Mouse (Mus musculus): ENCODE data around the gene Psma4. TPM values are rescaled to one million over a fixed set of nuclear protein-coding genes. Genes with fewer than 3 reads are reported as not detected.
"Not testable (repeated sequence)": the region's sequence is repeated elsewhere in the genome, so short reads cannot be mapped to it uniquely, and the experiment has no call there.

The Psma4 gene
- 100 to 1,000 TPM; 163 to 170 TPM for total RNA-seq (2021)

DNA sequence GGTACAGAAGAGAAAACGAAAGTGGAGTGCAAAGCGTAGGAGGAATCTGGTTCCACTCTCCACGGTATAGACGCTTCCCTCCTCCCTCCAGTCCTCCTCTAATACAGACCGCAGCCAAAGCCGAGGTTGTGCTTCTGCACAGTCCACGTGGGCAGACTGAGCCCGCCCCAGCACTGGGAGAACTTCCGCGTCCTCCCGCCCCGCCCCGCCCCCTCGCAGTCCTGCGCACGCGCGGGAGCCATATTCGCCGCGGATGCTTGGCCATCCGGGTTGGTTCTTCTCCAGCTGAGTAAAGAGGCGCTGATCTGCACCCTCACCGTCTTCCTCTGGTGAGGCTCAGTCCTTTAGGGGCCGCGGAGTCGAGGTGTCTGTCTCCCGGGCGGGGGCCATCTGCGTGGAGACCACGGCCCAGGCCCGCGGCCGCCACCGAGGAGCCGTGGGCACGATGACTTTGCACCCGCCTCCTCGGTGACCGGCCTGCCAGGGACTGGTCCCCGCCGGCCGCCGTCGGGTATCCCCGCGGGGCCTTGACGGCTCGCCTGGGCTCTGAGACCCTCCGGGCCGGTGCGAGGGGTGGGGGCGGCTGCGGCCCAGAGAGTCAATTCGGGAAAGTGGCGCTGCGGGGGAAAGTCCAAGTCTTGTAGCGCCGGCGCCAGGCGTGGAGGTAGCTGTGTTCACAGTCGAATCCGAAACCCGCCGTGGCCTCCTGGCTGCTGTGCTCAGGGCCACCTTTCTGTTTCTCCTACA lies at the start of gene Psma4, which contains the start of gene AY074887:
Gene Psma4, plus strand, starts transcription at position 216 of the 747 bp plus-strand sequence.
Gene AY074887, minus strand, starts transcription at position 424 of the 747 bp plus-strand sequence.
- DNase-seq, result peak; percentile 98
- intact Hi-C loops (cut with DNase I), result no loop called here

DNA sequence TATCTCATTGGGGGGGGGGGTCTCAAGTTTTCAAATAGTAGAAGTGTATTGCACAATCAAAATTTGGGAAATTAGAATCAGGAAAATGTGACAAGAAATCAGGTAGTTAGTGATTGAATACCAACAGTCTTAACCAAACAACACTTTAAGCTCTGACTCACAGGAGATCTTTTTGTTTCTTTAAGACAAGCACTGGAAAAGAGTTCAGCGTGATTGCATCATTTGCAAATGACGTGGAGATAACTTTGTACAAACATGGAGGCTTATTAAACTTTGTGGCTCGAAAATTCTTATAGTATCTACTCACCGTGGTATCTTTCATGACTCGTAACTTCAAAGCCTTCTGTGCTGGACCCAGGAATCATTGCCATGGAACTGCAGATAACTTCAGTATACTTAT lies 41.1 kb upstream of the Psma4 start:
- DNase-seq, result no peak
- intact Hi-C loops (cut with DNase I), result no loop called here

DNA sequence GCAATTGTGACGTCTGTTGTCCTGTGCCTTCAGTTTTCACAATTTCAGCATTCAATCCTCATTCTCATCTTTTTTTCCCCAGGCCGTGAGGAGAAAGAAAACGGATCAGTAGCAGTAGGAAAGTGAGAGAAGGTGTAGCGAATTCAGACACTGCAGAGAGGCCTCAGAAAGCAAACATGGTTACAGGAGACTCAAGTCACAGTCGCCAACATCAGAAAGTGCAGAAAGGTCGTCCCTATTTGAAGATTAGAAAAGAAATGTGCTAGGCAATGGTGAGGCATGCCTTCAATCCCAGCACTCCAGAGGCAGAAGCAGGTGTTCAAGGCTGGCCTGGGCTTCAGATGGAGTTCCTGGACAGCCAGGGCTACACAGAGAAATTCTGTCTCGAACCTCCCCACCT lies 35.0 kb upstream of the Psma4 start:
- DNase-seq, result no peak
- intact Hi-C loops (cut with DNase I), result no loop called here

DNA sequence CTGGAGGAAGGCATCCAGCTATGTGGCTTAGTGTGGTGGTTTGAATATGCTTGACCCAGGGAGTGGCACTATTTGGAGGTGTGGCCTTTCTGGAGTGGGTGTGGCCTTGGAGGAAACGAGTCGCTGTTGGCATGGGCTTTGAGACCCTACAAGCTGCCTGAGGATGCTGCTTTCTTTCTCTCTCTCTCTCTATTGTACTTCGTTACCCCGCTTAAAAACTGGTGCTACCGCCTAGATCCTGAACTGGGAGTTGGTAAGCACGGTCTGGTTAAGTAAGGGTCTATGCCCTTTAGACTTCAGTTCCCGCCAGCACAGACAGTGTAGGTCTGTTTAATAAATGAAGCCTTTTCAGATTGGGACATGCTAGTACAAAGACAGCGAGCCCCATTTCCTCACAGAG lies 34.2 kb upstream of the Psma4 start:
- no peak for DNase-seq
- intact Hi-C loops (cut with DNase I), result no loop called here

DNA sequence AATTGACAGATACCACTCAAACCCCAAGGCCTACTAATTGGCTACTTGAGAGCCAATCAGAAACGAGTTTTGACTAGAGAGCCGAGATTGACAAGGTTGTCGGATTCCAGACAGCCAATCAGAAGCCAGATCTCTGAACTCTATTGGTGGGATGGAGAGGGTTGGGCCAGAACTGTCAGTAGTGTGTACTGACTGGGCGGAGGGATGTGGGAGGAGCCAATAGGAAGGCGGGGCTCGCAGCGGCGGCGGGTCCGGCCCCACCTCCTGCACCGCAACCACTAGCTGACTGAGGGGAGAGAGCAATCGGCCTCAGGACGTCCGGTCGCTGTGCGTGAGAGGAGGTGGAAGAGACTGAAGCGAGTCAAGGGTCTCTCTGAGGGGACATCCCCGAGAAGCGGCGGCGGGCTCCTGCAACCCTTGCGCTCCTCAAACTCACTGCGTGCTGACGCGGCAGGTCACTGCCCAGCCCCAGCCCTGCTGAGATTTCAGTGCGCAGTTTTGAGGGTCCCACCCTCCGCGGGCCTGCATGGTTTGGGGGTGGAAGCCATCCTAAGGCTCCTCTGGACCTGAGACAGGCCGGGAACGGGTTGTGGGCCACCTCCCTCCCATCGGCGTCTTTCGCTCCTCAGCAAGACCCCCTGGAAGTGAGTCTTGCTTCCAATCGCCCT lies 33.4 kb upstream of the Psma4 start, which contains the start of gene Hykk:
Gene Hykk, plus strand, starts transcription at position 274 of the 668 bp plus-strand sequence.
- intact Hi-C loops (cut with DNase I), result no loop called here
- peak; percentile 90 for DNase-seq

DNA sequence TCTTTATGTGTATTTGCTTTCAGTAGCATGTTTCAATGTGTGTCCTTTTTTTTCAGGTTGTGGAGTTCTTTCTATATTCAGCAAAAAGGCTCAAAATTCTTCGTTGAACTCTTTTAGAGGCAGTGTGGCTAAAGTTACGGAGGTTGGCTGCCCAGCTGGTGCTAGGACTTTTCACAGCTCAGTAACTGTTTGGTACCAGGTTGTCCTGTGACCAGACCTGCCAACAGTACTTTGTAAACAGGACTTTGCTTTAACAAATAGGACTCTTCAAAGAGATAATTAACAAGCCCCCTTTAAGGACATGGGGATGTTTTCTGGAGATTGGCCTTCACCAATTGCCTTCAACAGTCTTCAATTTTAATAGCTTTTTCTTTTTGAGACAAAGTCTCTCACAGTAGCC lies 32.4 kb upstream of the Psma4 start:
- intact Hi-C loops (cut with DNase I), result no loop called here
- DNase-seq, result no peak

DNA sequence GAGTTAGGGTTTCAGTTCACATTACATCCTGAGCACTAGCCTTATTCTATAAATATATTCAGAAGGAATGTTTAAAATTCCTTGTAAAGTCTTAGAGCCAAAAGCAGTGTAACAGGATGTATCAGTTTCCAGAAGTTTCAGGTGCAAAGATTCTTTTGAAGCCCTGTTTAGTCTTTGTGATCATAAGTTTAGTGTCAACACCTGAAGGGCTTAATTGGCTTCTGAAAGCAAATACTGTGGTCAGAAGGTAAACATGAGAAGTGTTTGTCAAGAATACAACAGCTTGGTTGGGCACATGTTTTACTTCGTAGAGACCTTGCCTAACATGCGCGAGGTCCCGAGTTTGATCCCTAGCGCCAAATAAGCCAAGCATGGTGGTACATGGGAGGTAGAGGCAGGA lies 31.8 kb upstream of the Psma4 start:
- intact Hi-C loops (cut with DNase I), result no loop called here

DNA sequence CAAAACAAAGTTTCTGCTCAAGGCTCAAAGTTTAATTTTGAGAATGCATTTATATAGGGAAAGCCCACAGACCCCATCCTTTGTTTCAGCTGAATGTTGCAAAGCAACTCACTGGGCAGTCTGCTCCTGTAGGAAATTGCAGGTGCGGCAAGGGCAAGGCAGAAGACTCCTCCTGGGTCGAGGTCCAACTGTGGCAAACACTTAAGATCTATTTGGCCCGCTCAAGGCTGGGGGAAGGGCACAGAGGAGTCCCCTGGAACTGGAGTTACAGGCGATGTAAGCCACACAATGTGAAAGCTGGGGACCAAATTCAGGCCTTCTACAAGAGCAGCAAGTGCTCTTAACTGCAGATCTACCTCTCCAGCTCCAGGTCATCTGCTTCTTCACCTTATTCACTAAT lies 30.6 kb upstream of the Psma4 start:
- intact Hi-C loops (cut with DNase I), result no loop called here
- no peak for DNase-seq

More for the DNA sequence above, 31.8 kb upstream of the Psma4 start:
- no peak for DNase-seq

DNA sequence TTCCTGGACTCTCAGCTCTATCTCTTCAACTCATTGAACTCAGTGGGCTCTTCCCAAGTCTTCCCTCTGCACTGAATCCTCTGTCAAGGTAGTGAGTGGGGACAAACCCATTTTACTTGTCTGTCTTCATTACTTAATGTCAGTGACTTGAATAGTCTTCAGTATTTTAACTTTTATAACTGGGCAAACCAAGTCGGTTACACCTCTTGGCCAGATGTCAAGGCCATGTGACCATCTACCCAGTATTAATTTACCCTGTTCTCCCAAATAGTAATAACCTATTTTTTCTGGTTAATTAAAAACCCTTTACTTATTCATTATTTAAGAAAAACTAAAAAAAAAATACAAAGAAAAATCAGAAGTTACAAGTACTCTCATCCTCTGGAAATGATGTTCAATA lies 19.8 kb upstream of the Psma4 start:
- DNase-seq, result no peak
- intact Hi-C loops (cut with DNase I), result no loop called here

DNA sequence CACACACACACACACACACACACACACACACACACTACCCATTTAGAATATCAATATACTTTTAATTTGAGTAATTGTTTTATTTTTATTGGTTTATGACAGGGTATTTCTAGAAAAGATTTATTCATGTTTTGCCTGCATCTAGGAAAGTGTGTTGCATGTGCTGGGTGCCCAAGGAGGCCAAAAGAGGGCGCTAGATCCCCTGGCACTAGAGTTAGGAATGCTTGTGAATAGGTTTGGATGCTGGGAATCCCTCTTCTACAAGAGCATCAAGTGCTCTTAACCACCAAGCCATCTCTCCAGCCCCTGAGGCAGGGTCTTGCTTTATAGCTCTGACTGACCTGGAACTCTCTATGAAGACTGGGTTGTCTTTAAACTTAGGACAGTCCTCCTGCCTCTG lies 18.8 kb upstream of the Psma4 start:
- intact Hi-C loops (cut with DNase I), result no loop called here
- DNase-seq, result no peak

DNA sequence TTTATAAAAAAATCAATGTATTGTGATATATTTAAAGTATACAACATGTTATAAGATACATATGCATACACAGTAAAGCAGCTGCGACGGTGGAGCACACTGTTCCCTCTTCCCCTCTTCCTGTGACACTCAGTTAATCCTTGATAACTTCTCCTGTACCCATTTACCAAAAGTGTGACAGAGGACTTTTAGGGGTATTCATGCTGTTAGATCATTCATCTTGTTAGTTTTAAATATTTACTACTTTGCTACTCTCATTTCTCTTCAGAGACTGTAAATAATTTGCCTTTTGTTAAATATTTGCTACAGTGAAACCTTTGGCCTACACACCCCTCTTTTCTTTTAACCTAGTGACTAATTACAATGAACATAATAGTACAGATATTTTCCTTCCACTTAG lies 18.2 kb upstream of the Psma4 start:
- intact Hi-C loops (cut with DNase I), result no loop called here
- no peak for DNase-seq

DNA sequence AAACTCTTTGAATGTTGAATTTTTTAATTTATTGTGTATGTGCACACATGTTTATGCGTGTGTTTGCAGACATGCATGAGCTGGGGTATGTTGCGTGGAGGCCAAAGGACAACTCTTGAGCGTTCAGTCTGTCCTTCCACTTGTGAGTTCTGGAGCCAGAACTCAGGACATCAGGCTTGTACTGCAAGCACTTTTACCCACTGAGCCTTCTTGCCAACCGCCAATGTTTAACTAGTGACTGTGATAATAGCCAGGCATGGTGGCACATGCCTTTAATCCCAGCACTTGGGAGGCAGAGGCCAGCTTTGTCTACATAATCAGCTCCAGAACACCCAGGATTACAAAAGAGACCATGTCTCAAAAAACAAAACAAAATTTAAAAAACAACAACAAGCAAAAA lies 8.5 kb upstream of the Psma4 start:
- DNase-seq, result no peak
- intact Hi-C loops (cut with DNase I), result loop anchor here (10.0 kb wide), 1 partner anchor 173 kb away; no protein-coding TSS in a partner anchor

DNA sequence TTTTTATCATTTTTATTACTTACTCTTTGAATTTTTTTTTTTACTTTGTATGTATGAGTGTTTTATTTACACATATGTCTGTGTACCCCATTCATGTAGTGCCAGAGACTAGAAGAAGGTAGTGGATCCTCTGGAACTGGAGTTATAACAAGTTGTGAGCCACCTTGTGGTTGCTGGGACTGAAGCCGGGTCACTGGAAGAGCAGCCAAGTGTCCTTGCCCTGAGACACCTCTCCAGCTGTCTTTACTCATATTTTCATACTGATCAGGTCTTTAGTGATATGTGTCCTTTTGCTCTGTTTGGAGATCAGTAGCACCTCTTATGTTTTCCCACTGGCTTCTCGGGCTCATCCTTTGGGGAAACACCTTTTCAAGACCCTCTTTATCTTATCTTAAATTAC lies 6.1 kb upstream of the Psma4 start:
- intact Hi-C loops (cut with DNase I), result loop anchor here (10.0 kb wide), 1 partner anchor 170 kb away; no protein-coding TSS in a partner anchor
- no peak for DNase-seq

DNA sequence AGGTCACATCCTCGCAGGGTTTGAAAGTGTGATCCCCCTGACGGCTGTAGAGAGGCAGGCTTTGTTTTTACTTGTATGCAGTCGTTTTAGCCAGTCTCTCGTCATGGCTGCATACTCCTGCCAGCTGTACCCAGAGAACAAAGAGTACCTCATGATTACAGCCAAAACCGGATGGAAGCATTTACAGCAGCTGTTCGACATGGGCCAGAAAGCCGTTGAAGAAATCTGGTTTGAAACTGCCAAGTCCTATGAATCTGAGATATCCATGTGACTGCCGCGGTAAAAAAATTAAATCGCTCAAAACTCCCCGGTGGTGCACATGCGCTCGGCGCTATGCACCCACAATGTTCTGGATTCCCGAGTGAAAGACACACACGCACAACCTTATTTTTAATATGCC lies 4.3 kb upstream of the Psma4 start:
- DNase-seq, result no peak
- intact Hi-C loops (cut with DNase I), result loop anchor here (10.0 kb wide), 1 partner anchor 169 kb away; no protein-coding TSS in a partner anchor

DNA sequence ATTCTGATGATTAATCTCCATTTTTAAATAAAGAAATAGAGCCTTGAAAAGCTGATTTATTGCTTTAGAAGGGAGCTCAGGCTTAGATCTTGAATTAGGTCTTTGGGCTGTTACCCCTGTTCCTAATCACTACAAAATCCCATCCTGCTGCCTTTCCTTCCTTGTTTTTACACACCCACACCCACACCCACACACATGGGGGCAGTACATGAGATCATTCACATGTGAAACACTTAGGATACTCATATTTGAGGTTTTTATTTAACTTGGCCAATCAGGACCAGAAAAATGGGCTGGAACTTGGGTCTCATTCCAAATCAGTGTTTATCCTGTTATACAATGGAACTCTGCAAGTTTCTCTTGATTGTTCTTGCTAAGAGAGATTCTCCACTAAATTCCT lies 1.1 kb upstream of the Psma4 start:
- DNase-seq, result no peak
- intact Hi-C loops (cut with DNase I), result loop anchor here (10.0 kb wide), 1 partner anchor 165 kb away; no protein-coding TSS in a partner anchor

DNA sequence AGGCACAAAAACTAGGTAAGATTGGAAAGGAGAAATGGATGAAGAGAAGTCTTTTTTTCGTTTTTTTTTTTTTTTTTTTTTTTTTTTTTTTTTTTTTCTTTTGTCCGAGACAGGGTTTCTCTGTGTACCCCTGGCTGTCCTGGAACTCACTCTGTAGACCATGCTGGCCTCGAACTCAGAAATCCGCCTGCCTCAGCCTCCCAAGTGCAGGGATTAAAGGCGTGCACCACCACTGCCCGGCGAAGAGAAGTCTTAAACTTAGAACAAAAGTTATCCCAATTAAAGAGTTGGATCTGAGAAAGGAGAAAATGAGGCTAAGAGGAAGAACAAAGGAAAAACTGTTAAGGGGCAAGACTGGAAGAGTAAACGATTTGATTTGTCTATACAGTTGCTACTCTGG lies 428 bp upstream of the Psma4 start:
- intact Hi-C loops (cut with DNase I); DNase-seq: not testable (repeated sequence)

DNA sequence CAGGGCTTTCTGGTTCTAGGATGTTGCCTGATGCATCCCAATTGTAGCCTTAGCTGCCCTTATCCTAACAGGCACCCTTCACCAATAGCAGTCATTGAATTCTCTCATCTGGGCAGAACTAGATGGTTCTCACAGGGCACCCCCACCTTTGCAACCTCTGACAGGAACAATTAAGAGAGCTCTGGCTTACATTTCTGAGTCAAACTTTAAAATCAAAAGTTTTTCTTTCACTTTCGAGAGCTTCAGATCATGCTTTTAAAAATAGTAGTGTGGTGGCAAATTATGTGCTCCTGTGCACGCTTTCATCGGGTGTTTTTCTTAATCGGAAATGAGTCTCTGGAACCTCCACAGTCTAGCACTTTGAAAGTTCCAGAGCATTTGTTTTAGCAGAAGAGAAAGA lies 10.5 kb downstream of the Psma4 start:
- intact Hi-C loops (cut with DNase I), result no loop called here
- no peak for DNase-seq

DNA sequence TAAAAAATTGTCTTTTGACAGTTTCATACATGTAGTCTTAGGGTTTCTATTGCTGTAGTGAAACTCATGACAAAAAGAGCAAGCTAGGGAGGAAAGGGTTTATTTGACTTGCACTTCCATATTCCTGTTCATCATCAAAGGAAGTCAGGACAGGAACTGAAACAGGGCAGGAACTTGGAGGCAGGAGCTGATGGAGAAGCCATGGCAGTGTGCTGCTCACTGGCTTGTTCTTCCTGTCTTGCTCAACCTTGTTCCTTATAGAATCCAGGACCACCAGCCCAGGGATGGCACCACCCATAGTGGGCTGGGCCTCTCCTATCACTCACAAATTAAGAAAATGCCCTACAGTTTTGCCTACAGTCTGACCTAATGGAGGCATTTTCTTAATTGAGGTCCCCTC lies 13.1 kb downstream of the Psma4 start:
- DNase-seq, result no peak
- intact Hi-C loops (cut with DNase I), result no loop called here

DNA sequence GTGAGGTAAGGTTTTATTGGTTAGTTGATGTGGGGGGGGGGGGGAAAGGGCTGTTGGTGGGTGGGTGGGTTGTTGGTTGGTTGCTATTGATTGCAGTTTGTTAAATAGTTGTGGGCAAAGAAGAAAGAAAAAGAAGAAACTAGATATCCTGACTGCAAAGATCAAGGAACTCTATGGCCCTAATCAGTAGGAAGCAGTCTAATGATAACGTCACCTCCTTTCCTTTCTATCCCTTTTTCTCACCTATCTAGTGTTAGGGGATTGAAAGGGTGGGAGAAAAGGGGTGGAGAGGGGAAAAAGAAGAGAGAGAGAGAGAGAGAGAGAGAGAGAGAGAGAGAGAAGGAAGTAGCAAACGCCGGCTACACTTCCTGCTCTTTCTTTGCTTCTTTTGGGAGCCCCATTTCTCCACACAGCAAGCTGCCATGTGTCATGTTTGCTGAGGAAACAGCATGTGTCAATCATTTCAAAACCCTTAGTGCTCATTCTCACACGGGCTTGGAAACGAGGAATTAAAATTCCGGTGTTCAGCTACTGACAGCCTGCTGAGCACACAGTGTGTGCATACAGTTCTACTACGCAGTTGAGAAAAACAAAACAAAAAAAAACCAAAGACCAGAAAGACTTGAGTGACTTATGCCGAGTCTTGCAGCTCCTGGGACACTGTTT lies 19.5 kb downstream of the Psma4 start:
- DNase-seq, result no peak
- intact Hi-C loops (cut with DNase I), result no loop called here

DNA sequence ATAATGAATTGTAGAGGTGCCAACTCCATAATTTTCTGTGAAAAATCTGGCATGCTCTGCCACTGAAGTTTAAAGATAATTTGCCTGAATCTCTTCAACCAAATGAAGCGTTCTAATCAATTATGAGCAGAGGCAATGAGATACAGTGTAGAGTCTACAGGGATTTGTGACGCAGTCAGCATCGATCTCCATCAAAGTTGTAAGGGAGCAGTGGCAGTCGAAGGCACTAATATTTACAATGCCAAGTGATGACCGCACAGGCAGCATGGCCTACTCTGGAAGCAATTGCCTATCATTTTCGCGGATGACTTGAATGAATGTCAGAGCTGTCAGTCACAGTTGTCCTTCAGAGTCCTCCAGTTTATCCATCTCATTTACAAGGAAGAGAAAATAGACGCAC lies 30.1 kb downstream of the Psma4 start, which contains the start of gene Chrna5:
Gene Chrna5, plus strand, starts transcription at position 207 of the 400 bp plus-strand sequence.
- intact Hi-C loops (cut with DNase I), result no loop called here

More for the DNA sequence above, 30.1 kb downstream of the Psma4 start, which contains the start of gene Chrna5:
- DNase-seq, result no peak

Data from left cerebral cortex, postnatal 4 days (tissue).